Comparison of ENCODE assay signal across 20 mouse cellular contexts in the genomic region with DNA sequence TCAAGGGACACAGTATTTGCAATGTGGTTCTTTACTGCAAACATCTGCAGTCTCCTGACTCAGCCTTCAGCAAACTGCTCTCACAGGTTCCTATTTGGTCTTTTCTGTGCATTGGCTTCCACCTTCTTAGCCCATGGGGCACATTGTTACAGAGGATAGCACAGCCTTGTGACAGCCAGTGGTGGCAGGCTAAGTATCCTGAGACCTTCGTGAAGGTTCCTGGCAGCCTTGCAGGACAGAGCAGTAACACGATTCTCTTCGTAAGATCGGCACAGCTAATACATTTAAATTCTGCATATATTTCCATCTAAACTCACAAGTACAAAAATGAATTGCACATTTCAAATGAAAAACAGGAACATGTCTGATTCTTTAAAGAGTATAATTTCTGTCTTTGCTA. TPM values are rescaled to one million over a fixed set of nuclear protein-coding genes. Genes with fewer than 3 reads are reported as not detected.
A peak's percentile ranks its signal among the peaks of the same experiment; 100 is the strongest.
DNase-seq lines count a peak whose midpoint lies in the region; ATAC-seq and TF ChIP-seq lines count a peak whose summit lies in the region.
"Had no signal": no experiment of that assay in that cellular context is flagged by ENCODE, and none has a peak within 500 bp of the region (broad histone marks: within the 10 kb centered on the region; RNA-seq: fewer than 3 reads in every experiment).

No protein-coding gene starts in this region.

- H3K27ac ChIP-seq in gastrocnemius, adult 2 months, result peak overlapping the region; percentile 63

- peak; percentile 23; the same call in 1 of the 2 replicates for ATAC-seq in frontal cortex, adult (ENCODE audit: low TSS enrichment)
- ATAC-seq: activated CD4-positive, CD25-positive, alpha-beta regulatory T cell, adult 4 months; CD4-positive, CD25-positive, alpha-beta regulatory T cell, adult 4 months; Patski had no signal

- TF ChIP-seq CTCF in gastrocnemius, adult 2 months (IDR thresholded peaks at IDR 0.05), result no peak

- H3K4me3 ChIP-seq in gastrocnemius, adult 2 months, result peak overlapping the region; percentile 22; the same call in 1 of the 2 replicates

- intact Hi-C loops in gastrocnemius, adult 2 months (cut with DNase I), result no loop called here
- intact Hi-C loops in gastrocnemius, postnatal 14 days (cut with DNase I; ENCODE audit: low total_unique reads), result no loop called here

- no peak for DNase-seq in frontal cortex, postnatal 25 days (ENCODE audit: low spot score in 2 of 2)
- DNase-seq in gastrocnemius, adult 18-20 months (ENCODE audit: low spot score), result peak; percentile 50
- DNase-seq in gastrocnemius, postnatal 25 days, result no peak
- DNase-seq in gastrocnemius, adult 2 months, result peak; percentile 57
- no peak for DNase-seq in gastrocnemius, postnatal 14 days
- DNase-seq in skeletal muscle tissue, adult 2 months (ENCODE audit: low read depth, low spot score), result peak; percentile 66
- no peak for DNase-seq in neural tube, embryonic 10.5 days (ENCODE audit: extremely low spot score, low spot score)
- DNase-seq: adrenal gland, adult 2 months; adrenal gland, adult 8-10 months; adrenal gland, postnatal 10 days; adrenal gland, postnatal 14 days; adrenal gland, postnatal 25 days; adrenal gland, postnatal 36 days; B cell, adult 2 months; cerebellum, adult 11 months; cerebellum, adult 11-12 months had no signal

RNA-seq across cellular contexts. Expression of gene Slc25a30, which starts 9.1 kb away (rescaled TPM):
- total RNA-seq in gastrocnemius, adult 18-20 months (2021), result 1 to 10 TPM; 6.6 to 9.2 TPM
- total RNA-seq in gastrocnemius, postnatal 25 days (2021), result 1 to 10 TPM; 7.1 to 7.2 TPM
- 10 to 100 TPM in 1 of 2 experiments, 1 to 10 TPM in 1; 6.6 to 10.5 TPM for total RNA-seq in gastrocnemius, adult 2 months (2021)
- 1 to 10 TPM; 7.8 to 9.6 TPM for total RNA-seq in gastrocnemius, postnatal 14 days (2021)

RNA-seq across cellular contexts. Expression of gene Cog3, which starts 41.6 kb away (rescaled TPM):
- 1 to 10 TPM; 7.3 to 8.1 TPM for total RNA-seq in gastrocnemius, adult 18-20 months (2021)
- 1 to 10 TPM; 7.3 to 7.6 TPM for total RNA-seq in gastrocnemius, postnatal 25 days (2021)
- total RNA-seq in gastrocnemius, adult 2 months (2021), result 1 to 10 TPM; 7.0 to 8.6 TPM
- 1 to 10 TPM; 8.3 to 9.3 TPM for total RNA-seq in gastrocnemius, postnatal 14 days (2021)

RNA-seq across cellular contexts. Expression of gene Tpt1, which starts 49.0 kb away (rescaled TPM):
- total RNA-seq in gastrocnemius, adult 18-20 months (2021), result 1,000 to 10,000 TPM; 3,564 to 3,853 TPM
- 1,000 to 10,000 TPM; 2,961 to 2,964 TPM for total RNA-seq in gastrocnemius, postnatal 25 days (2021)
- total RNA-seq in gastrocnemius, adult 2 months (2021), result 1,000 to 10,000 TPM; 3,630 to 4,350 TPM
- total RNA-seq in gastrocnemius, postnatal 14 days (2021), result 1,000 to 10,000 TPM; 3,074 to 3,192 TPM

Comparison
In these comparisons a context has a peak if more than half of its experiments do, and no peak if none do; other contexts are left out.
1. DNase-seq: peak in gastrocnemius, adult 18-20 months (single experiment), gastrocnemius, adult 2 months (single experiment) and skeletal muscle tissue, adult 2 months (single experiment); none in frontal cortex, postnatal 25 days (0 of 2), gastrocnemius, postnatal 25 days (single experiment), gastrocnemius, postnatal 14 days (single experiment) and neural tube, embryonic 10.5 days (single experiment).